Mouse (Mus musculus) inflammation-experienced regulatory T-cells (primary cell): Measurements from ENCODE around the gene Tcf19. TPM values are rescaled to one million over a fixed set of nuclear protein-coding genes. Genes with fewer than 3 reads are reported as not detected.

ENCODE experiments used
- polyA plus RNA-seq, 2 experiments: library from polyadenylated mRNA; unstranded; fragments of 100-300 nt; shearing (Covaris generic); gene quantifications; one replicate each; pipeline ENCODE4 v1.2.1; 2017

Gene Tcf19
- polyA plus RNA-seq = 10 to 100 TPM; 12.6 to 27.6 TPM

DNA sequence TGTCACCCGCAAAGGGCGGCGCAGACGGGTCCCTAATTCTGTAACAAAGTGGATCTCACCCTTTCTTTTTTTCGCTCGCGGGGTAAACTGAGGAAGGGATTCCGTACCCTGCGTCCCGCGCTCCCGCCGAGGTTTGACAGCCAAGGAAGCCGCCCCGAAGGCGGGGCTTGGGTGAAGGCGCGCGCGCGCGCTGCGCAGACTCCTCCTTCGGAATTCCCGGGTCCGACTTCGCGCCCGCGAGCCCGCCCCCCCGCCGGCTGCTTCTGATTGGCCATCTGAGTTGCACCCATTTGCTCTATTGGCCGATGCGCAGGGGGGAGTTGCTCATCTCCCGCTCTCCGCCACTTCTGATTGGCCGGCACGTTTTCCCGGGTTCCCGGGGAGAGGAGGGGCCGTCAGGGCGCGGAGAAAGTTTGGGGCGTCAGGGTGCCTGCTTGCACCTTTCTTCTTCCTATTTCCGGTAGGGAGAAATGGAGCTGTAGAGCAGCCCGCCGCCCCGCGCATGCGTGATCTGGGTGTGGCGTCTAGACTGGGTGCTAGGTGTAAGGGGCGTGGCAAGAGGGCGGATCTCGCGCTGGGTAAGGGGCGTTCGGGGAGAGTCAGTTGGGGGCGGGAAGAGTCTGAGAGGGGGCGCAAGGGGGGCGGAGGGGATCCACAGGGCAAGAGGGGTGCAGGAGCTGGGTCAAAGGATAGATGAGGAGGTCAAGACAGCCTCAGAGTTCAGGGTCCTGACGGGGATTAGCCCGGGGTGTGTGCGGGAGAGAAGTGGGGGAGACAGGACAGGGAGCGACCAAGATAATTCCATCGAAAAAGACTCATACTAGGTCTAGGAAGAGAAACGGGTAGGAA lies at the start of gene Tcf19, which contains the start of gene Cchcr1:
Tcf19 (minus strand) TSS at position 173 of the 849 bp plus-strand sequence.
Cchcr1 (plus strand) TSS at position 449 of the 849 bp plus-strand sequence.

DNA sequence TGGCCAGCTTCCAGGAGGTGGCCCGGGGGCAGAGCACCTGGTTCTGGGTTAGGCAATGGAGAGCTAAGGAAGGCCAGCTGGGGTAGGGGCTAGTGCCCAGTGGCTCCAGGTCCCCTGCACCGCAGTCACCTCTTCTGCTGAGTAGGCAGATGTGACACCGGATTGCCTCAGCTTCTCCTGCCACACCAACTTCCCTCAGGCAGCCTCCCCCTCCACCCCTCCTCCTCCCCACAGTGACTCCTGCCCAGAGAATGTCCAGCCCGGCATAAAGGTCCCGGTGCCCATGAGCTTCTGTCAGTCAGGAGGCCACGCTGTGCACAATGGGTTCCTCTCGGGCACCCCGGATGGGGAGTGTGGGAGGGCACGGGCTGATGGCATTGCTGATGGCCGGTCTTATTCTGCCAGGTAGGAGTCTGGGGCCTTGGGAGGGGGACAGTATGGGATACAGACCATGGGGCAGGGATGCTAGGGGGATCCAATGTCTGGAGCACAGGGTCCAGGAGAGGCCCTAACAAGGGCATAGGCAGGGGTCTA lies 35.3 kb upstream of the Tcf19 start, which contains the start of gene Cdsn:
Cdsn (plus strand) TSS at position 248 of the 534 bp plus-strand sequence.

GRCm38 (mm10) chr17:35532901-35533300 lies 16.3 kb upstream of the Tcf19 start, which contains the start of gene Psors1c2:
Psors1c2 (plus strand) TSS chr17:35533201.

GRCm38 (mm10) chr17:35505776-35506175 lies 10.8 kb downstream of the Tcf19 start, which contains the start of gene Pou5f1:
Pou5f1 (plus strand) TSS chr17:35506018.

DNA sequence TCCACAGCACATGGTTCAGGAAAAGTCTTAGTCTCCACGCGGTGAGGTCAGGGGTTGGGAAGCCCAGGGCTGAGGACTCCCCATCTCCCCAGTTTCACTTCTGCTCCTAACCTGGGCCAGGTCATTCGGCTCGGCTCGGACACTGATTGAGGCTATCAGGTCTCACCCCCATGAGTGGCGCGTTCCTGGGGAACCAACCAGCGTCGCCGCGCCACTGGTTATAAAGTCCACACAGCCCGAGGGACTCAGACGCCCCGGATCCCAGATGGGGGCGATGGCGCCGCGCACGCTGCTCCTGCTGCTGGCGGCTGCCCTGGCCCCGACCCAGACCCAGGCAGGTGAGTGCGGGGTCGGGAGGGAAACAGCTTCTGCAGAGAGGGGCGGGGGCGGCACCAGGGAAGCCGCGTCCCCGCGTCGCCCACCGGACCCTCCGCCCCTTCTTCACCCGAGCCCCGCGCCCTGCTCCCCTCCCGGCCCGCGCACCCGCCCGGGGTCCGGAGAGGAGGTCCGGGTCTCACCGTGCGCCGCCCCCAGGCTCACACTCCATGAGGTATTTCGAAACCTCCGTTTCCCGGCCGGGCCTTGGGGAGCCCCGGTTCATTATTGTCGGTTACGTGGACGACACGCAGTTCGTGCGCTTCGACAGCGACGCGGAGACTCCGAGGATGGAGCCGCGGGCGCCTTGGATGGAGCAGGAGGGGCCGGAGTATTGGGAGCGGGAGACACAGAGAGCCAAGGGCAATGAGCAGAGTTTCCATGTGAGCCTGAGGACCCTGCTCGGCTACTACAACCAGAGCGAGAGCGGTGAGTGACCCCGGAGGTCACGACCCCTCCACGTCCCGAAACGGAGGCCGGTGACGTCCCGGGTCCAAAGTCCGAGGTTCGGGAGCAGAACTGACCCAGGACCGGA lies 46.5 kb downstream of the Tcf19 start, which contains the start of gene H2-Q10:
H2-Q10 (plus strand) TSS at position 248 of the 910 bp plus-strand sequence.

Other genes starting within 250 kb of the Tcf19 start
- 1 to 10 TPM in 1 of 2 experiments, under 1 TPM in 1; 0.48 to 1.8 TPM for gene H2-Q1, start 196.4 kb downstream of the Tcf19 start, polyA plus RNA-seq
- 10 to 100 TPM; 15.6 to 19.4 TPM for gene H2-Q2, start 174.6 kb downstream of the Tcf19 start, polyA plus RNA-seq
- 10 to 100 TPM; 33.5 to 46.7 TPM for gene H2-Q4, start 137.2 kb downstream of the Tcf19 start, polyA plus RNA-seq
- 100 to 1,000 TPM; 686 to 886 TPM for gene H2-Q6, start 92.0 kb downstream of the Tcf19 start, polyA plus RNA-seq
- gene H2-Q7, start 77.7 kb downstream of the Tcf19 start, polyA plus RNA-seq = 1,000 to 10,000 TPM; 2,137 to 2,431 TPM
- 10 to 100 TPM; 24.7 to 30.9 TPM for gene H2-Q10, start 46.7 kb downstream of the Tcf19 start, polyA plus RNA-seq
- gene Pou5f1, start 10.8 kb downstream of the Tcf19 start, polyA plus RNA-seq = 1 to 10 TPM in 1 of 2 experiments, under 1 TPM in 1; 0.40 to 1.3 TPM
- 10 to 100 TPM; 10.7 to 18.4 TPM for gene Cchcr1, start 276 bp upstream of the Tcf19 start, polyA plus RNA-seq
- not detected for gene Psors1c2, start 16.4 kb upstream of the Tcf19 start, polyA plus RNA-seq
- not detected for gene Cdsn, start 35.3 kb upstream of the Tcf19 start, polyA plus RNA-seq
- not detected for gene 2300002M23Rik, start 50.6 kb upstream of the Tcf19 start, polyA plus RNA-seq
- gene Sfta2, start 84.7 kb upstream of the Tcf19 start, polyA plus RNA-seq = not detected
- gene Gm9573, start 109.8 kb upstream of the Tcf19 start, polyA plus RNA-seq = not detected
- gene Mucl3, start 126.9 kb upstream of the Tcf19 start, polyA plus RNA-seq = not detected
- 10 to 100 TPM; 27.1 to 30.7 TPM for gene Vars2, start 150.8 kb upstream of the Tcf19 start, polyA plus RNA-seq
- gene Gtf2h4, start 156.9 kb upstream of the Tcf19 start, polyA plus RNA-seq = 10 to 100 TPM; 24.3 to 29.4 TPM
- gene Ddr1, start 187.8 kb upstream of the Tcf19 start, polyA plus RNA-seq = 10 to 100 TPM in 1 of 2 experiments, 1 to 10 TPM in 1; 6.2 to 13.2 TPM